In genomic region chr13:21996101-21996839, GRCm38 (mm10) we compare ENCODE assay signal across 8 mouse cellular contexts. TPM values are rescaled to one million over a fixed set of nuclear protein-coding genes. Genes with fewer than 3 reads are reported as not detected.
DNase-seq lines count a peak whose midpoint lies in the region; ATAC-seq and TF ChIP-seq lines count a peak whose summit lies in the region.

No protein-coding gene starts in this region.

- H3K36me3 ChIP-seq in heart, embryonic 14.5 days (ENCODE audit: control insufficient read depth, insufficient read depth, low read length), result no peaks in the 10 kb centered on the region
- H3K36me3 ChIP-seq in heart, postnatal 0 days (replicated peaks; ENCODE audit: control insufficient read depth, insufficient read depth, low read length), result no peaks in the 10 kb centered on the region
- H3K36me3 ChIP-seq in megakaryocyte, embryonic 14.5 days (replicated peaks; ENCODE audit: low read length), result no peaks in the 10 kb centered on the region

- DNase-seq in heart, adult 11 months, result no peak
- peak; percentile 57 for DNase-seq in NIH3T3 (ENCODE audit: low read depth)
- DNase-seq in heart, postnatal 0 days (ENCODE audit: low spot score), result no peak
- DNase-seq in thymus, adult 18-20 months, result no peak
- DNase-seq in testis, postnatal 14 days (ENCODE audit: low spot score), result no peak

- no peak overlapping the region for H3K9ac ChIP-seq in heart, embryonic 14.5 days (ENCODE audit: low read length)
- H3K9ac ChIP-seq in heart, postnatal 0 days (replicated peaks; ENCODE audit: low read depth, low read length), result no peak overlapping the region

- H3K4me2 ChIP-seq in heart, embryonic 14.5 days (ENCODE audit: low read length), result peak overlapping the region; percentile 77
- peak overlapping the region; percentile 59 for H3K4me2 ChIP-seq in heart, postnatal 0 days (ENCODE audit: low read depth, low read length)

- H3K27ac ChIP-seq in heart, embryonic 14.5 days (replicated peaks in 1 of 2; ENCODE audit: control insufficient read depth in 1 of 2, insufficient read depth in 1 of 2, low read depth in 2 of 2, low read length in 2 of 2), result no peak overlapping the region
- no peak overlapping the region for H3K27ac ChIP-seq in heart, postnatal 0 days (ENCODE audit: low read depth)

- H3K27me3 ChIP-seq in heart, embryonic 14.5 days (ENCODE audit: control insufficient read depth, insufficient read depth, low read length), result peaks cover 51% of the 10 kb centered on the region
- H3K27me3 ChIP-seq in heart, postnatal 0 days (ENCODE audit: control insufficient read depth, insufficient read depth, low read length), result peaks cover 83% of the 10 kb centered on the region
- H3K27me3 ChIP-seq in megakaryocyte, embryonic 14.5 days (replicated peaks), result peaks cover 54% of the 10 kb centered on the region

- H3K9me3 ChIP-seq in heart, embryonic 14.5 days (ENCODE audit: control insufficient read depth, low read length), result 0 out of 2 replicates have a peak, but pooled peaks cover 2% of the 10 kb centered on the region
- peaks cover 6% of the 10 kb centered on the region; the same call in 1 of the 2 replicates for H3K9me3 ChIP-seq in heart, postnatal 0 days (replicated peaks; ENCODE audit: control insufficient read depth, low read length)
- peaks cover 6% of the 10 kb centered on the region for H3K9me3 ChIP-seq in megakaryocyte, embryonic 14.5 days

- TF ChIP-seq EP300 in heart, postnatal 0 days (IDR thresholded peaks at IDR 0.05; ENCODE audit: low read depth), result no peak

- no peak for ATAC-seq in heart, embryonic 14.5 days (ENCODE audit: insufficient number of reproducible peaks, insufficient read depth, low FRiP score, low read depth)
- ATAC-seq in heart, postnatal 0 days (ENCODE audit: insufficient read depth, low read depth), result no peak
- ATAC-seq in erythroid progenitor cell, adult 5-6 weeks (replicated peaks; ENCODE audit: low FRiP score, poor library complexity, severe bottlenecking), result no peak

- 5% methylated on average over 12 of the region's 12 CpGs for WGBS in heart, embryonic 14.5 days
- WGBS in heart, postnatal 0 days, result 5% methylated on average over 12 of the region's 12 CpGs

- no peak for TF ChIP-seq CTCF in heart, postnatal 0 days (IDR thresholded peaks at IDR 0.05; ENCODE audit: low read depth)

- H3K4me1 ChIP-seq in heart, embryonic 14.5 days (ENCODE audit: control insufficient read depth in 2 of 2, insufficient read depth in 2 of 2, low read length in 2 of 2), result peaks cover 7 to 18% of the 10 kb centered on the region in 2 experiments; a peak in 3 of 4 replicates
- 0 out of 2 replicates have a peak, but pooled peaks cover 3% of the 10 kb centered on the region for H3K4me1 ChIP-seq in heart, postnatal 0 days (ENCODE audit: control insufficient read depth, insufficient read depth)
- peaks cover 45% of the 10 kb centered on the region for H3K4me1 ChIP-seq in megakaryocyte, embryonic 14.5 days

- H3K4me3 ChIP-seq in heart, embryonic 14.5 days (ENCODE audit: control insufficient read depth in 1 of 2, insufficient read depth in 1 of 2, low read depth in 1 of 2, low read length in 2 of 2), result peak overlapping the region; percentile 44 to 49
- H3K4me3 ChIP-seq in heart, postnatal 0 days (ENCODE audit: low read depth, low read length), result peak overlapping the region; percentile 40; the same call in 1 of the 2 replicates
- H3K4me3 ChIP-seq in megakaryocyte, embryonic 14.5 days (replicated peaks), result peak overlapping the region; percentile 92

RNA-seq across cellular contexts. Expression of gene Prss16, which starts 13.3 kb away (rescaled TPM):
- 0.88 TPM in 1 of 2 replicates, not detected in the other for polyA plus RNA-seq in heart, embryonic 14.5 days (2014; fragmentation: Nextera tagmentation; extraction: Ambion mirVana)
- total RNA-seq in heart, postnatal 0 days (2014; rRNA removed; ENCODE audit: low replicate concordance), result 14.0 TPM in 1 of 2 replicates, not detected in the other
- 0.05 and 0.14 TPM in 2 replicates for polyA plus RNA-seq in heart, postnatal 0 days (2015; fragmentation: Nextera tagmentation; extraction: Ambion mirVana)
- 0.81 TPM in 1 of 2 replicates, not detected in the other for polyA plus RNA-seq in megakaryocyte, embryonic 14.5 days (2012; ENCODE audit: insufficient read depth, low replicate concordance)
- total RNA-seq in erythroid progenitor cell, adult 5-6 weeks (2015; ENCODE audit: low replicate concordance), result 4.0 TPM in 1 of 2 replicates, not detected in the other
- not detected in 2 replicates for total RNA-seq in erythroid progenitor cell, adult 5-6 weeks (2017; ENCODE audit: low replicate concordance)

RNA-seq across cellular contexts. Expression of gene Pom121l2, which starts 15.3 kb away (rescaled TPM):
- not detected in 2 replicates for polyA plus RNA-seq in heart, embryonic 14.5 days (2014; fragmentation: Nextera tagmentation; extraction: Ambion mirVana)
- total RNA-seq in heart, postnatal 0 days (2014; rRNA removed; ENCODE audit: low replicate concordance), result not detected in 2 replicates
- not detected in 2 replicates for polyA plus RNA-seq in heart, postnatal 0 days (2015; fragmentation: Nextera tagmentation; extraction: Ambion mirVana)
- polyA plus RNA-seq in megakaryocyte, embryonic 14.5 days (2012; ENCODE audit: insufficient read depth, low replicate concordance), result not detected in 2 replicates
- not detected in 2 replicates for total RNA-seq in erythroid progenitor cell, adult 5-6 weeks (2015; ENCODE audit: low replicate concordance)
- not detected in 2 replicates for total RNA-seq in erythroid progenitor cell, adult 5-6 weeks (2017; ENCODE audit: low replicate concordance)

RNA-seq across cellular contexts. Expression of gene Hist1h2ah, which starts 39.1 kb away (rescaled TPM):
- 2.9 and 6.8 TPM in 2 replicates for polyA plus RNA-seq in heart, embryonic 14.5 days (2014; fragmentation: Nextera tagmentation; extraction: Ambion mirVana)
- 48.9 and 128 TPM in 2 replicates for total RNA-seq in heart, postnatal 0 days (2014; rRNA removed; ENCODE audit: low replicate concordance)
- polyA plus RNA-seq in heart, postnatal 0 days (2015; fragmentation: Nextera tagmentation; extraction: Ambion mirVana), result 1.9 TPM in 1 of 2 replicates, not detected in the other
- polyA plus RNA-seq in megakaryocyte, embryonic 14.5 days (2012; ENCODE audit: insufficient read depth, low replicate concordance), result 89.8 and 975 TPM in 2 replicates
- total RNA-seq in erythroid progenitor cell, adult 5-6 weeks (2015; ENCODE audit: low replicate concordance), result 4.6 TPM in 1 of 2 replicates, not detected in the other
- 2,615 and 4,600 TPM in 2 replicates for total RNA-seq in erythroid progenitor cell, adult 5-6 weeks (2017; ENCODE audit: low replicate concordance)

RNA-seq across cellular contexts. Expression of gene Hist1h2bk, which starts 39.4 kb away (rescaled TPM):
- 1.9 and 2.3 TPM in 2 replicates for polyA plus RNA-seq in heart, embryonic 14.5 days (2014; fragmentation: Nextera tagmentation; extraction: Ambion mirVana)
- total RNA-seq in heart, postnatal 0 days (2014; rRNA removed; ENCODE audit: low replicate concordance), result 563 and 573 TPM in 2 replicates
- 0.34 TPM in 1 of 2 replicates, not detected in the other for polyA plus RNA-seq in heart, postnatal 0 days (2015; fragmentation: Nextera tagmentation; extraction: Ambion mirVana)
- polyA plus RNA-seq in megakaryocyte, embryonic 14.5 days (2012; ENCODE audit: insufficient read depth, low replicate concordance), result 7.0 TPM in 1 of 2 replicates, not detected in the other
- total RNA-seq in erythroid progenitor cell, adult 5-6 weeks (2015; ENCODE audit: low replicate concordance), result 206 and 707 TPM in 2 replicates
- total RNA-seq in erythroid progenitor cell, adult 5-6 weeks (2017; ENCODE audit: low replicate concordance), result 2,593 and 2,906 TPM in 2 replicates

RNA-seq across cellular contexts. Expression of gene Hist1h4i, which starts 44.9 kb away (rescaled TPM):
- 8.1 and 9.3 TPM in 2 replicates for polyA plus RNA-seq in heart, embryonic 14.5 days (2014; fragmentation: Nextera tagmentation; extraction: Ambion mirVana)
- 29.3 and 34.1 TPM in 2 replicates for total RNA-seq in heart, postnatal 0 days (2014; rRNA removed; ENCODE audit: low replicate concordance)
- 4.0 and 4.2 TPM in 2 replicates for polyA plus RNA-seq in heart, postnatal 0 days (2015; fragmentation: Nextera tagmentation; extraction: Ambion mirVana)
- polyA plus RNA-seq in megakaryocyte, embryonic 14.5 days (2012; ENCODE audit: insufficient read depth, low replicate concordance), result 304 and 570 TPM in 2 replicates
- 116 and 173 TPM in 2 replicates for total RNA-seq in erythroid progenitor cell, adult 5-6 weeks (2015; ENCODE audit: low replicate concordance)
- 364 and 489 TPM in 2 replicates for total RNA-seq in erythroid progenitor cell, adult 5-6 weeks (2017; ENCODE audit: low replicate concordance)

Comparison
In these comparisons a context has a peak if more than half of its experiments do, and no peak if none do; other contexts are left out.
1. H3K4me3 ChIP-seq: peak in every context shown above with its lines; median percentile 92 in megakaryocyte, embryonic 14.5 days; 46 in heart, embryonic 14.5 days; 40 in heart, postnatal 0 days.
2. RNA of gene Hist1h2ah, which starts 39.1 kb away (polyA plus RNA-seq): 89.8 to 975 TPM in megakaryocyte, embryonic 14.5 days; 2.9 to 6.8 TPM in heart, embryonic 14.5 days and 1.9 TPM in heart, postnatal 0 days; every median in the first group is over 10 times any median in the second.